Mouse (Mus musculus) frontal cortex, postnatal 25 days (tissue): ENCODE data around the gene C1qc.
A peak's percentile ranks its signal among the peaks of the same experiment; 100 is the strongest.

Experiments used
- DNase-seq, 2 experiments: peaks; one replicate each; pipeline ENCODE4 v3.0.0; 2022; ENCODE audit warnings: low spot score in 2 of 2

The C1qc gene

DNA sequence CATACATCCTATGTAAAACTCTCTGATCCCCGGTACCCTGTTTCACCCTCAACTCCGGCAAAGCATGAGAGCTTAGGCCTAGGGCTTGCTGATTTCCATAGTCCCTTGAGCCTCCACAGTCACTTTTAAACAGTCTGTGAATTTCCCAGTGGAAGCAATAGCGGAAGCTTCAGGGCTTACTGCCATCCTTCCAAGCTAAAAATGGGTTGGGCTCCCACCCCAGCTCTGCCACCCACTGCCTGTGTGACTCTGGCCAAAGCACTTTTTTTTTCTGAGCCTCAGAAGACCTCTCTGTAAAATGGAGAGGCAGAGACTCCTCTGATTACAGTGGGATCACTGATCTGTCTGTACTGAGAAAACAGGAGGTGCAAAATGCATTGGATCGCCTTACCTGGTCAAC is 44.3 kb downstream of the C1qc start:
- no peak for DNase-seq

DNA sequence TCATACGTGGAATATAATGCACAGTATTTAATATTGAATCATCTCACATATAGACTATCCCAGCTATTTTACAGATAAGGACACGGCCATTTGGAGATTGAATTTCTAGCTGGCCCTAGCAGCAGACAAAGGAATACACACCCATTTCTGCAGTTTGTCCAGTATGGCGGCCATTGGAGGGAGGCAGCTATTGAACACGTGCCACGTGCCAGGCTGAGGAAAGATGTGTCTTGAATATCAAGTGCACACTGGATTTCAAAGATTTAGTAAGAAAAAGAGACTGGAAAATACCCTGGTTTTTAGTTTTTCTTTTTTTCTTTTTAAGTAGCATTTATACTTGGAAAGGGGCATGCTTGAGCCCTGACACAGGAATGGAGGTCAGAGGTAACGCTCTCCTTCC is 45.7 kb downstream of the C1qc start:
- DNase-seq = no peak

DNA sequence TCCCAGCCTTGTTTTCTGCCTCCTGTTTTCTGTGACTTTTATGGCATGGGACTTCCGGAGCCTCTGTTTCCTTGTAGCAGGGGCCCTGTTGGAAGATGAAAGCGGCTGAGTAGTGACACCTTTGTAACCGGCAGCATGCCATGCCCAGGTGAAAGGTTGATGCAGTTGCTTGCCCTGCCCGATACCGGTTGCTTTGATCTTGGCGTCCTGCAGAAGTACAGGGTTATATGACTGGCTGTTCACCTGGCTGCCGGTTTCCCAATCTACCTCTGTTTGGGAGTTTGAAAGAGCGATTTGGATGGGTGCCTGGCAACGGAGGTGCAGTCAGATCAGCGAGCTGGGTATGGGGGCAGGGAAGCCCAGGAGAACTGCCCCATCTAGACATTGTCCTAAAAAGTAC is 50.1 kb downstream of the C1qc start:
- no peak for DNase-seq

DNA sequence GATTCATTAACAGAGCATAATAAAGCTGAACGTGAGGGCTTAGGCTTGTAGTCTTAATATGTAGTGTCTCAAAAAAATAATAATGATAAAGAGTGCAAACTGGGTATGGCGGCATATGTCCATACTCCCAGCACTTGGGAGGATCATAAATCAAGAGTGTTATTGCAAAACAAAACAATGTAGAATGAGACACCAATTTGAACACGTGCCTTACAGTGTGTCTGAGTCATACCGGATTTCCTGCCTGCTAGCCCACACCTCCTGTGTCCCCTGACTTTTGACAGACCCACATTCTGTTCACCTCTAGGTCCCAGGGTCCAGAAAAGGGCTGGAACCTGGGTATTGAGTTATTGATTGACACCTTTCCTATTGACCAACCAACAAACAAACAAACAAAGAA is 50.8 kb downstream of the C1qc start:
- DNase-seq = no peak

DNA sequence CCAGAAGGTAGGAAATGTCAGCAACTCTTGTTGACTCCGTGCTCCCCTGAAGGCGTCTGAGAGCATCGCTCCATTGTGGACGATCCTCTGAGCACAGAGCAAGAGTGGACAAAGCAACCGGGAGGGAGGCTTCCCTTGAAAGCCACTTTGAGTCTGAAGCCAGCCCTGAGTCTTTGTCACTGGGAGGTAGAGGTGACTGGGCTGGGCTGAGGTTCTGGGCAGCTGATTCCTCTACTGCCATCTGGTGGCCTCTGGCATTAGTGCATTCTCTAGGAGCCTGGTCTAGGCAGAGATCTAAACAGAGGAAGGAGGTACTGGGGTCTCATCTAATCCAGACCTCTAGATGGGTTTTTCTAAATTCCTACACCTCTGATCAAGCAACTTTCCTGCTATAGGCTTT is 51.8 kb downstream of the C1qc start:
- DNase-seq = peak; percentile 79 to 83
